Mouse (Mus musculus) neural tube, embryonic 12.5 days (tissue): ENCODE data around the gene Dok4. TPM values are rescaled to one million over a fixed set of nuclear protein-coding genes. Genes with fewer than 3 reads are reported as not detected.
A peak's percentile ranks its signal among the peaks of the same experiment; 100 is the strongest.

Experiments
- ATAC-seq: fragments of 200-750 bp; cut with Nextera tagmentation; 2 replicates; pipeline ENCODE4 v1.8.0; 2017; ENCODE audit warnings: low read depth, mild to moderate bottlenecking, moderate TSS enrichment, moderate library complexity; ENCODE audit not compliant: low FRiP score
- H3K27ac ChIP-seq: fragments of 300-500 bp; sonication (generic); 2 replicates; pipeline ENCODE4 v1.5.1; 2016
- H3K27me3 ChIP-seq: fragments of 300-500 bp; sonication (generic); replicated peaks from 2 replicates; pipeline ENCODE4 v1.6.1; 2016; ENCODE audit warnings: mild to moderate bottlenecking
- H3K36me3 ChIP-seq: fragments of 300-500 bp; sonication (generic); 2 replicates; pipeline ENCODE4 v1.6.1; 2016; ENCODE audit warnings: mild to moderate bottlenecking
- H3K4me1 ChIP-seq: fragments of 300-500 bp; sonication (generic); 2 replicates; pipeline ENCODE4 v1.6.1; 2016
- H3K4me2 ChIP-seq: fragments of 300-500 bp; sonication (generic); replicated peaks from 2 replicates; pipeline ENCODE4 v1.6.1; 2016; ENCODE audit warnings: mild to moderate bottlenecking
- H3K4me3 ChIP-seq: fragments of 300-500 bp; sonication (generic); 2 replicates; pipeline ENCODE4 v1.5.1; 2016
- H3K9ac ChIP-seq: fragments of 300-500 bp; sonication (generic); 2 replicates; pipeline ENCODE4 v1.6.1; 2016; ENCODE audit warnings: mild to moderate bottlenecking
- H3K9me3 ChIP-seq: fragments of 300-500 bp; sonication (generic); 2 replicates; pipeline ENCODE4 v1.6.1; 2016; ENCODE audit warnings: mild to moderate bottlenecking
- WGBS: fragments of 180-500 bp; shearing (Covaris S2); methylation state at CpG from one replicate; pipeline ENCODE4 v1.1.7; 2016; 5-methylcytosine and 5-hydroxymethylcytosine counted together
- polyA plus RNA-seq: library from polyadenylated mRNA; unstranded; fragments of >200 nt; fragmentation: Nextera tagmentation; extraction: Ambion mirVana; gene quantifications from 2 replicates; pipeline ENCODE4 v1.2.1, GENCODE M21; 2016

Gene Dok4
- polyA plus RNA-seq, 1 experiment from 2014 or later: 41.8 TPM

- no peaks in the 10 kb centered on the region for H3K36me3 ChIP-seq
- no peak overlapping the region for H3K4me2 ChIP-seq
- H3K4me3 ChIP-seq: no peak overlapping the region
- no peak overlapping the region for H3K9ac ChIP-seq
- H3K9me3 ChIP-seq: no peaks in the 10 kb centered on the region
- peaks cover 20% of the 10 kb centered on the region for H3K27me3 ChIP-seq
- no peak overlapping the region for H3K27ac ChIP-seq
- peaks cover 15% of the 10 kb centered on the region for H3K4me1 ChIP-seq
- WGBS: 10% methylated on average over 4 of the region's 4 CpGs
- no peak for ATAC-seq
Observed at GRCm38 (mm10) chr8:94908847-94909246, 32.7 kb upstream of the Dok4 start.

- Histone ChIP-seq H3K9me3 (no peaks in the 10 kb centered on the region), H3K4me1 (peaks cover 12% of the 10 kb centered on the region), H3K4me2 (no peak overlapping the region), H3K4me3 (no peak overlapping the region), H3K9ac (no peak overlapping the region), H3K27ac (no peak overlapping the region), H3K27me3 (peaks cover 9% of the 10 kb centered on the region), H3K36me3 (no peaks in the 10 kb centered on the region)
- WGBS: 92% methylated on average over 18 of the region's 18 CpGs
- ATAC-seq: no peak
Observed at GRCm38 (mm10) chr8:94907591-94908300, 31.6 kb upstream of the Dok4 start.

GRCm38 (mm10) chr8:94904450-94905175 lies 28.5 kb upstream of the Dok4 start:
- ATAC-seq: no peak
- WGBS: 81% methylated on average over 12 of the region's 12 CpGs
- no peaks in the 10 kb centered on the region for H3K27me3 ChIP-seq
- no peaks in the 10 kb centered on the region for H3K9me3 ChIP-seq
- H3K27ac ChIP-seq: no peak overlapping the region
- no peaks in the 10 kb centered on the region for H3K36me3 ChIP-seq
- peaks cover 27% of the 10 kb centered on the region for H3K4me1 ChIP-seq
- no peak overlapping the region for H3K9ac ChIP-seq
- no peak overlapping the region for H3K4me3 ChIP-seq
- H3K4me2 ChIP-seq: no peak overlapping the region

GRCm38 (mm10) chr8:94903709-94904108 lies 27.6 kb upstream of the Dok4 start:
- no peak overlapping the region for H3K27ac ChIP-seq
- peaks cover 36% of the 10 kb centered on the region for H3K4me1 ChIP-seq
- no peaks in the 10 kb centered on the region for H3K27me3 ChIP-seq
- peak; percentile 52; the same call in 1 of the 2 replicates for ATAC-seq
- no peaks in the 10 kb centered on the region for H3K36me3 ChIP-seq
- H3K9ac ChIP-seq: no peak overlapping the region
- H3K4me3 ChIP-seq: no peak overlapping the region
- no peak overlapping the region; the same call in 1 of the 2 replicates for H3K4me2 ChIP-seq
- H3K9me3 ChIP-seq: no peaks in the 10 kb centered on the region
- WGBS: 31% methylated on average over 12 of the region's 12 CpGs

GRCm38 (mm10) chr8:94901031-94901430 lies 24.9 kb upstream of the Dok4 start:
- H3K4me3 ChIP-seq: no peak overlapping the region

GRCm38 (mm10) chr8:94900617-94901016 lies 24.5 kb upstream of the Dok4 start:
- no peak for ATAC-seq
- Histone ChIP-seq H3K4me3 (no peak overlapping the region), H3K27me3 (no peaks in the 10 kb centered on the region), H3K9ac (no peak overlapping the region), H3K4me1 (peaks cover 36% of the 10 kb centered on the region), H3K9me3 (no peaks in the 10 kb centered on the region), H3K4me2 (peak overlapping the region; percentile 9; the same call in 1 of the 2 replicates), H3K36me3 (no peaks in the 10 kb centered on the region), H3K27ac (no peak overlapping the region)
- WGBS: 16% methylated on average over 6 of the region's 6 CpGs

More at GRCm38 (mm10) chr8:94901031-94901430, 24.9 kb upstream of the Dok4 start:
- ATAC-seq: no peak
- Histone ChIP-seq H3K4me2 (peak overlapping the region; percentile 9; the same call in 1 of the 2 replicates), H3K36me3 (no peaks in the 10 kb centered on the region), H3K9me3 (no peaks in the 10 kb centered on the region), H3K9ac (no peak overlapping the region), H3K27me3 (no peaks in the 10 kb centered on the region), H3K4me1 (peaks cover 36% of the 10 kb centered on the region), H3K27ac (no peak overlapping the region)
- 25% methylated on average over 5 of the region's 5 CpGs for WGBS

- Histone ChIP-seq H3K27me3 (no peaks in the 10 kb centered on the region), H3K4me1 (peaks cover 42% of the 10 kb centered on the region), H3K9me3 (no peaks in the 10 kb centered on the region), H3K4me3 (no peak overlapping the region), H3K9ac (no peak overlapping the region), H3K27ac (no peak overlapping the region), H3K36me3 (no peaks in the 10 kb centered on the region), H3K4me2 (peak overlapping the region; percentile 31)
- no peak for ATAC-seq
- WGBS: 13% methylated on average over 11 of the region's 11 CpGs
Observed at GRCm38 (mm10) chr8:94899262-94899661, 23.1 kb upstream of the Dok4 start.

- WGBS: 42% methylated on average over 2 of the region's 2 CpGs
- H3K9ac ChIP-seq: no peak overlapping the region
- no peak overlapping the region for H3K4me3 ChIP-seq
- H3K27ac ChIP-seq: no peak overlapping the region
- H3K36me3 ChIP-seq: no peaks in the 10 kb centered on the region
- no peak for ATAC-seq
- peaks cover 5% of the 10 kb centered on the region; the same call in 1 of the 2 replicates for H3K4me1 ChIP-seq
- no peak overlapping the region for H3K4me2 ChIP-seq
- H3K27me3 ChIP-seq: no peaks in the 10 kb centered on the region
- no peaks in the 10 kb centered on the region for H3K9me3 ChIP-seq
Observed at GRCm38 (mm10) chr8:94892917-94893316, 16.8 kb upstream of the Dok4 start.

GRCm38 (mm10) chr8:94888383-94889036 lies 12.4 kb upstream of the Dok4 start:
- Histone ChIP-seq H3K36me3 (no peaks in the 10 kb centered on the region), H3K27me3 (no peaks in the 10 kb centered on the region), H3K9ac (no peak overlapping the region), H3K4me1 (no peaks in the 10 kb centered on the region), H3K4me2 (no peak overlapping the region), H3K4me3 (no peak overlapping the region), H3K27ac (no peak overlapping the region), H3K9me3 (no peaks in the 10 kb centered on the region)
- 42% methylated on average over 14 of the region's 14 CpGs for WGBS
- no peak for ATAC-seq

- Histone ChIP-seq H3K36me3 (no peaks in the 10 kb centered on the region), H3K27ac (no peak overlapping the region), H3K4me2 (no peak overlapping the region), H3K4me3 (no peak overlapping the region), H3K4me1 (no peaks in the 10 kb centered on the region; the same call in 1 of the 2 replicates), H3K9me3 (no peaks in the 10 kb centered on the region), H3K27me3 (no peaks in the 10 kb centered on the region), H3K9ac (no peak overlapping the region)
- ATAC-seq: no peak
- 88% methylated on average over 4 of the region's 4 CpGs for WGBS
Observed at GRCm38 (mm10) chr8:94880742-94881141, 4.6 kb upstream of the Dok4 start.

GRCm38 (mm10) chr8:94876820-94877219 lies 690 bp upstream of the Dok4 start:
- Histone ChIP-seq H3K27me3 (peaks cover 17% of the 10 kb centered on the region), H3K36me3 (no peaks in the 10 kb centered on the region), H3K27ac (no peak overlapping the region), H3K4me3 (no peak overlapping the region; the same call in 1 of the 2 replicates), H3K4me2 (peak overlapping the region; percentile 98), H3K9ac (no peak overlapping the region), H3K9me3 (no peaks in the 10 kb centered on the region), H3K4me1 (peaks cover 15% of the 10 kb centered on the region)
- no peak for ATAC-seq
- WGBS: 40% methylated on average over 3 of the region's 3 CpGs

- peak overlapping the region; percentile 98 for H3K4me2 ChIP-seq
- no peaks in the 10 kb centered on the region for H3K9me3 ChIP-seq
- H3K27ac ChIP-seq: no peak overlapping the region
- H3K4me3 ChIP-seq: peak overlapping the region; percentile 58
- no peak; the same call in 1 of the 2 replicates for ATAC-seq
- H3K9ac ChIP-seq: peak overlapping the region; percentile 68
- H3K4me1 ChIP-seq: peaks cover 25% of the 10 kb centered on the region
- H3K36me3 ChIP-seq: no peaks in the 10 kb centered on the region
- under 1% methylated on average over 19 of the region's 20 CpGs for WGBS
- peaks cover 17% of the 10 kb centered on the region for H3K27me3 ChIP-seq
Observed at GRCm38 (mm10) chr8:94875871-94876150, 319 bp downstream of the Dok4 start.
